Mouse (Mus musculus): Measurements from ENCODE around the gene Nfat5.

The Nfat5 gene

GRCm38 (mm10) chr8:107397665-107398064, 104.4 kb downstream of the Nfat5 start:
- no peak for DNase-seq (ENCODE audit: low spot score in 2 of 2)

DNA sequence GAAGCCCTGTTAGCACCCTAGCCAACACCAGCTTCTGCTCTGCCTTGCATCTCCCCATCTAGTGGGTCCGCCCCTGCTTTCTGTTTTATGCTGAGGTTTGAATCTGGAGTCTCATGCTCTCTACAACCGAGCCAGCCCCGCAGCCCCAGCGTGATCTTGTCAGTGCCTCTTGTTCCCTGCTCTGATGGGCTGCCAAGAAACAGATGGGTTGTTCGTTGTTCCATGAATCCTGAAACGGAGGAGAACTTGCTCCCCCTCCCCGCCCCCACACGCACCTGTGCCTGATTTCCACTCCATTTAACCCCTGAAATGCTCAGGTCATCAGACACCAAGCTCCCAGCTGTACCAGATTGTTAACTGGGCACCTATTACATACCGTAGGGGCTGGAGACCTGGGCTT, 106.2 kb downstream of the Nfat5 start:
- DNase-seq (ENCODE audit: low spot score in 2 of 2): no peak

- DNase-seq (ENCODE audit: low spot score in 2 of 2): no peak
Observed at GRCm38 (mm10) chr8:107401866-107402265, 108.6 kb downstream of the Nfat5 start.

DNA sequence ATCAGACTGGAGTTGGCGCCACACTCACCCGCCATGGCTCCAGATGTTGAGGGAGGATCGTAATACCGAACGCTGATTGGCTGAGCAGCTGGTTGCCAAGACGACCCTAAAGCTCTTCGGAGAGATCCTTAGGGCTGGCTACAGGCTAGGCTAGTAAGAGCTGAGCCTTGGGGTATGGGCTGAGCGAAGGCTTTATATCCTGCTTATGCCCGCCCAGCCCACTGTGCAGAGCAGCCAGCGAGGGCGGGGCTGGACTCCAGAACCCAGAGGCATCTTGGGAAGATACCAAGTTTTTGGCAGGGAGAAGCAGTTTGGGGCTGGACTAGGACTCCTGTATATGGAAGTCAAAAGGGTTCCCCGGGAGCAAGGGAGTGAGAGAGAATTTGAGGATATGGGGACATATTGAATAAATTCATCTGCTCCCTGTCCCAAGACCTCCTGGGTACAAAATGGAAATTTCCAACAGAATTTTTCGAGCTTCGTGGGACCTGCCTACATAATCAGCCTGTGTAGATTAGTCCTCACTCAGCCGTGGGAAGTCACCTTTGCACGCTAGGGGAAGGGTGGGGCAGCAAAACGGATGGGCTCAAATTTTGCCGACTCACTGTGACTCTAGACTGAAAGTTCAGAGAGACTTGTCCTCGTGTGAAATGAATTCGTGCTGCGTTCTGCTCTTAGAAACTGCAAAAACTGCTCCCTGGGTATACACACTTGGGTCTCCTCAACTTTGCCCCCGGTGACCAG, 109.9 kb downstream of the Nfat5 start, which contains the start of gene Nqo1:
Nqo1 (minus strand) TSS at position 169 of the 744 bp plus-strand sequence.
- peak; percentile 76 to 84 for DNase-seq (ENCODE audit: low spot score in 2 of 2)

GRCm38 (mm10) chr8:107404057-107404456, 110.8 kb downstream of the Nfat5 start:
- DNase-seq (ENCODE audit: low spot score in 2 of 2): no peak

DNA sequence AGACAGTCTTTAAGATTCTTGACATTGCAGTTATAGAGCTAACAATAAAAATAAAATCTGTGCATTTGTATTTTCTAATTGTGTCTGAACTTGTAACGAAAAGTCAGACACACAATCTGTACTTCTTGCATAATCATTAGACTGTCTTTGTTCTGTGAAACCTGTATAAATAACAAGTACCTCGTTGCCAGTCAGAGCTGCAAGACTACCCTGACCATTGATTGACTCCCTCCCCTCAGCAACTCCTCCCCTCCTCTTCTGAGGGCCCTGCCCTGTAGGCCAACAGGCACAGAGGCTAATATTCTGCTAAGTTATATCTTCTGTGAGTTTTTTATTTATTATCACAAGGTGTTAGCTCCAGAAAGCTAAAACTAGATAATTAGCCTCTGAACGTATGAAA, 112.7 kb downstream of the Nfat5 start:
- DNase-seq (ENCODE audit: low spot score in 2 of 2): no peak

- no peak for DNase-seq (ENCODE audit: low spot score in 2 of 2)
Observed at GRCm38 (mm10) chr8:107411391-107411790, 118.1 kb downstream of the Nfat5 start.

GRCm38 (mm10) chr8:107412552-107412951, 119.3 kb downstream of the Nfat5 start:
- DNase-seq (ENCODE audit: low spot score in 2 of 2): no peak

GRCm38 (mm10) chr8:107413881-107414280, 120.6 kb downstream of the Nfat5 start:
- no peak for DNase-seq (ENCODE audit: low spot score in 2 of 2)

- no peak for DNase-seq (ENCODE audit: low spot score in 2 of 2)
Observed at GRCm38 (mm10) chr8:107417001-107417400, 123.7 kb downstream of the Nfat5 start.

- no peak for DNase-seq (ENCODE audit: low spot score in 2 of 2)
Observed at GRCm38 (mm10) chr8:107424176-107424575, 130.9 kb downstream of the Nfat5 start.

DNA sequence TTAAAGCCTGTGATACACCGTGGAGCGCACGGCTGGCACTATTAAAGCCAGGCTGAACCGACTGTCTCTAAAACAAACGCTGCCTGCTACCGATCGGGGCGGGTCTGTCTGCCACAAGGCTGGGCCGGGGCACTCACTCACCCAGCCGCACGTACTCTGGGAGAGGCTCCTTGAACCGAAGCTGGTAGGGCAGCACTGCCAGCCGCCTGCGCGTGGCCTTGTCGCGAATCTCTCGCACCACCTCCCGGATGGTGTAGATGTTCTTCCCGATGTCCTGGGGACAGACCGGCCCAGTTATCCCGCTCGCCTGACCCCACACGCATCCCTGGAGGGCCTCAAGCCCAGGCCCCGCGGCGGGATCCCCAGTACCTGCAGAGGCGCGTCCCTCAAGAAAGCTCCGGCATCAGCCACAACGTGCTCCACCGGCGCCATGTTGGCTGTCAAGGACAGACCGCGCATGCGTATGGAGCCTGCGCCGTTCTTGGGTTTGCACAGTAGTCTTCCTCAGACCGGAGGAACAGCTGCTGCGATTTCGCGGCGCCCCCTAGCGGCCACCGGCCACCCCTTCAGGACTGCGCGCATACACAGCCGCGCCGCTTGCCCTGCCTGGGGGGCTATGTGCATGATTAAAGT, 131.4 kb downstream of the Nfat5 start, which contains the start of gene Nob1:
Nob1 (minus strand) TSS at position 455 of the 633 bp plus-strand sequence.
- peak; percentile 97 to 100 for DNase-seq (ENCODE audit: low spot score in 2 of 2)

DNA sequence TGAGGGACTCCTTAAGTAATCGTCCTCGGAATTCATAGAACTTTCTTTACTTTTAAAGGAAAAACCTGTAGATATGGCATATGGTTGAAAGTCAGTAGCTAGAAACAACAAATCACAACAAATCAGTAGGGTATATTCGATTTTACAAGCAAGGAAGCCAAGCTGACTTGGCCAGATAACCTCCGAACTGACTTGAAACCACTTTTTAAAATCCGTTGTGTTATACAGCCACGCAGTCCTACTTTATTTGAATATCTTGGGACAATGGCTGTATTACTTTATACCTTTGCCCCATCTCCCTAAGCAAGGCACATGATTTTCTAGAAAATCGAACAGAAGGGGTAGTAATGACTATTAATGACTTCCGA, 131.9 kb downstream of the Nfat5 start:
- no peak for DNase-seq (ENCODE audit: low spot score in 2 of 2)
